Mouse (Mus musculus): ENCODE results near the gene Unc13d.
"Not testable (repeated sequence)": the region's sequence is repeated elsewhere in the genome, so short reads cannot be mapped to it uniquely, and the experiment has no call there.

Unc13d gene

GRCm38 (mm10) chr11:116049610-116050009 is 28.2 kb downstream of the Unc13d start:
- no peak for DNase-seq (ENCODE audit: low read depth, low spot score)

- DNase-seq (ENCODE audit: low read depth, low spot score) = no peak
These were observed 32.6 kb downstream of the Unc13d start for GRCm38 (mm10) chr11:116045173-116045572.

- DNase-seq (ENCODE audit: low read depth, low spot score) = no peak
These were observed 34.5 kb downstream of the Unc13d start for GRCm38 (mm10) chr11:116043286-116043685.

- no peak for DNase-seq (ENCODE audit: low read depth, low spot score)
These were observed 35.2 kb downstream of the Unc13d start for GRCm38 (mm10) chr11:116042372-116043138.

DNA sequence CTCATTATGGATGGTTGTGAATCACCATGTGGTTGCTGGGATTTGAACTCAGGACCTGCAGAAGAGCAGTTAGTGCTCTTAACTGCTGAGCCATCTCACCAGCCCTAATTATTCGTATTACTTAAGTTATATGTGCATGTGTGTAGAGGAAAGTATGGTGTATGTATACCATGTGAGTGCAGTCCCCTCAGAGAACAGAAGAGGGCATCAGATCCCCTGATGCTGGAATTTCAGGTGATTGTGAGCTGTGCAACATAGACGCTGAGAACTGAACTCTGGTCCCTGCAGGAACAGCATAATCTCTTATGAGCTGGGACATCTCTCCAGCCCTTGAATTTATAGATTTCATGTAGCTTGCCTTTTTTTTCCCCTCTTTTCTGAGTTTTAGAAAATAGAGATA is 35.9 kb downstream of the Unc13d start:
- no peak for DNase-seq (ENCODE audit: low read depth, low spot score)

- DNase-seq (ENCODE audit: low read depth, low spot score) = no peak
These were observed 37.2 kb downstream of the Unc13d start for GRCm38 (mm10) chr11:116040593-116040992.

- DNase-seq (ENCODE audit: low read depth, low spot score) = no peak
These were observed 39.9 kb downstream of the Unc13d start for GRCm38 (mm10) chr11:116037826-116038225.

DNA sequence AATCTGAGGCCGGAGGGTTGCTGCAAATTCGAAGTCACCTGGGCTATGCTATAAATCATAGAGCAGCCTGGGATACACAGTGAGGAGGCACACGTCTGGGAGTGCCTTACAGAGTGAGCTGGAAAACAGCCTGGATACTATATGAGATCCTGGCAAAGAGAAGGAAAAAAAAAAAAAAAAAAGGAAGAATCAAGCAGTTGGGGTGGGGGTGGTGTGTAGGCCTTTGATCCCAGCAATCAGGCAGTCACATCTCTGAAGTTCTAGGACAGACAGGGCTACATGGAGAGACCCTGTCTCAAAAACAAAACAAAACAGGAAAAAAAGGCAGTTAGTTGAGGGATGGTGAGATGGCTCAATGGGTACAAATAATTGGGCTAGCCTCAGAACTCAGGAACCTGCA is 41.1 kb downstream of the Unc13d start:
- no peak for DNase-seq (ENCODE audit: low read depth, low spot score)

- no peak for DNase-seq (ENCODE audit: low read depth, low spot score)
These were observed 43.2 kb downstream of the Unc13d start for GRCm38 (mm10) chr11:116034584-116034983.

GRCm38 (mm10) chr11:116030898-116031845 is 46.6 kb downstream of the Unc13d start:
- DNase-seq (ENCODE audit: low read depth, low spot score) = peak; percentile 81

DNA sequence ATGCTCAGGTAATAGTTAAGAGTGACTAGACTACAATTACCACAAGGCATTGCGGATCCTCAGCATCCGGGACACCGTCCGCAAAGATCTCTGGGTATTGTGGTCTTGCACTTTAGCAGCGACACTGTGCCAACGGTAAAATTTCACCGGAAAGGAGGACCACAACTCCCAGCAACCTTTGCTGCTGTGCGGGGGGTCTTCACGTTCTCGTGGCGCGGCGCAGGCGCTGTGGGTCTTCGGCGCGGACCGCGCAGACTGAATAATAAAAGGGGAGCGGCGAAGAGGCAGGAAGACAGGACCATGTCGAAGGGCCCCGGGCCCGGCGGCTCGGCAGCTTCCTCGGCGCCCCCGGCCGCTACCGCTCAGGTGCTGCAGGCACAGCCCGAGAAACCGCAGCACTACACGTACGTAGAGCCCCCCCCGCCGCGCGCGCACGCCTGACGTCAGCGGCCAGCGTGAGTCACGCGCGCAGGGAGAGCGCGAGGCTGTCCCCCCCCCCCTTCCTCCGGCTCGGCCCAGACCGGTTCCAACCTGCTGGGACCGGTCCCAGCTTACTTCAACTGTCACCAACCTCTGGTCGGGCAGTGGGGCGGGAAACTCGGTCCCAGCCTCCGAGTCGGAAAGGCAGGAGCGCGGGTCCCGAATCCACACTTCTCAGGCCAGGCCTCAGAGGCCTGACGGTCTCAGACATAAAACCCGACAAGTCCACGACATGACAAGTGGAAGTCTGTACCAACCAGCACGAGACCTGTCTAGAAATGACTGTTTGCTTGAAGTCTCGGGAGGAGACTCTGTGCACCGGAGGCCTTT is 47.5 kb downstream of the Unc13d start, which contains the start of gene Unk:
TSS of gene Unk (plus strand) at position 235 of the 810 bp plus-strand sequence.
- peak; percentile 99 for DNase-seq (ENCODE audit: low read depth, low spot score)

GRCm38 (mm10) chr11:116029086-116029865 is 48.5 kb downstream of the Unc13d start:
- DNase-seq (ENCODE audit: low read depth, low spot score) = no peak

- DNase-seq (ENCODE audit: low read depth, low spot score) = no peak
These were observed 49.4 kb downstream of the Unc13d start for GRCm38 (mm10) chr11:116028177-116028865.

GRCm38 (mm10) chr11:116027756-116028155 is 50.0 kb downstream of the Unc13d start, which contains the start of gene H3f3b:
Gene H3f3b (minus strand): TSS chr11:116027962.
- DNase-seq (ENCODE audit: low read depth, low spot score) = no peak

GRCm38 (mm10) chr11:116025056-116025845 is 52.5 kb downstream of the Unc13d start:
- DNase-seq (ENCODE audit: low read depth, low spot score) = peak; percentile 42

DNA sequence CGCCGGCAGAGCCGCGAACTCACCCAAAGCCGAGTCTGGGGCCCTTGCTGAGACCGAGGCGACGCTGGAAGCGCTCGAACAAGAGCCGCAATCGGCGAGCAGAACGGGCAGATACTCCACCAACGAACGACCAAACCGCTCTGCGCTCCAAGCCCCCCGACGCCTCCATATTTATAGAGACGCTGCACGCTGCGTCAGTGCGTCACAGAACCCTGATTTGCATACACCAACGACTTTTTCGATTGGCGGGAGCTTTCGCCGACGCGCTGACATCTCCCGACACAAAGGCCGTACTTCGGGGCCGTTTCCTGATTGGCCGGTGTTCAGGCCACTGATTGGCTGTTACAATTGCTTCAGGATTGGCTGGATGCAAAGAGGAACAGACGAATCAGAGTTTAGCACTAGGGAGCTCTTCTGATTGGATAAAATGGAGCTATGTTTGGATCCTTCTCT is 53.4 kb downstream of the Unc13d start:
- peak; percentile 99 for DNase-seq (ENCODE audit: low read depth, low spot score)

GRCm38 (mm10) chr11:116023771-116024355 is 53.9 kb downstream of the Unc13d start:
- DNase-seq (ENCODE audit: low read depth, low spot score) = peak; percentile 84

DNA sequence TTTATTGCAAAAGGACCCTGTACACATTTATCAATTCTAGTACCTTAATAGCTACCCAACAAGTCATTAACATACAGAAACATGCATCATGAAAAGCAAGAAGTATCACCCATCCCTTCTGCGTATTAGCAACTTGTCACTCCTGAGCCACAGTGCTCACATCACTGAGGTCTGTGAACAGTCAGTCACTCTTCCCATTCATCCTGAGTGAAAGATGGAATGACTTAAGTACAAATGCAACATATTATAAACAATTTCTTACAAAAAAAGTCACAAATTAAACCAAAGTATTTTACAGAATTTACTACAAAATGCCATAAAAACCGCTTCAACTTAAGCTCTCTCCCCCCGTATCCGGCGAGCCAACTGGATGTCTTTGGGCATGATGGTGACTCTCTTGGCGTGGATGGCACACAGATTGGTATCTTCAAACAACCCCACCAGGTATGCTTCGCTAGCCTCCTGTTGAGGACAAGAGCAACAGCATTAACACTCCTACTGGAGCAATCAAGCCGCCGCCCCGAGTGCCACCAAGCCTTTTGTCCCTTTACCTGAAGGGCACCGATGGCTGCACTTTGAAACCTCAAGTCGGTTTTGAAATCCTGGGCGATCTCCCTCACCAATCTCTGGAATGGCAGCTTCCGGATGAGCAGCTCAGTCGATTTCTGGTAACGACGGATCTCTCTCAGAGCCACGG is 54.5 kb downstream of the Unc13d start:
- not testable (repeated sequence) for DNase-seq (ENCODE audit: low read depth, low spot score)

Measured in A20 (cell line).